Mouse (Mus musculus): ENCODE results near the gene Syngr4.
"Not testable (repeated sequence)": the region's sequence is repeated elsewhere in the genome, so short reads cannot be mapped to it uniquely, and the experiment has no call there.

Syngr4 gene

GRCm38 (mm10) chr7:45916056-45917003 is 19.8 kb upstream of the Syngr4 start:
- DNase-seq (ENCODE audit: low spot score): peak; percentile 91

- no peak for DNase-seq (ENCODE audit: low spot score)
These were observed 18.5 kb upstream of the Syngr4 start for GRCm38 (mm10) chr7:45915011-45915410.

GRCm38 (mm10) chr7:45914067-45914466 is 17.6 kb upstream of the Syngr4 start:
- DNase-seq (ENCODE audit: low spot score): no peak

- no peak for DNase-seq (ENCODE audit: low spot score)
These were observed 12.6 kb upstream of the Syngr4 start for GRCm38 (mm10) chr7:45909145-45909544.

GRCm38 (mm10) chr7:45908384-45908783 is 11.9 kb upstream of the Syngr4 start:
- DNase-seq (ENCODE audit: low spot score): no peak

- no peak for DNase-seq (ENCODE audit: low spot score)
These were observed 10.1 kb upstream of the Syngr4 start for GRCm38 (mm10) chr7:45906622-45907021.

- DNase-seq (ENCODE audit: low spot score): no peak
These were observed 6.0 kb upstream of the Syngr4 start for GRCm38 (mm10) chr7:45902481-45903002.

GRCm38 (mm10) chr7:45901562-45901961 is 5.0 kb upstream of the Syngr4 start:
- peak; percentile 47 for DNase-seq (ENCODE audit: low spot score)

GRCm38 (mm10) chr7:45898125-45898524 is 1.6 kb upstream of the Syngr4 start:
- peak; percentile 39 for DNase-seq (ENCODE audit: low spot score)

GRCm38 (mm10) chr7:45897258-45897757 is 794 bp upstream of the Syngr4 start:
- DNase-seq (ENCODE audit: low spot score): peak; percentile 61

- DNase-seq (ENCODE audit: low spot score): no peak
These were observed 490 bp downstream of the Syngr4 start for GRCm38 (mm10) chr7:45895931-45896516.

- no peak for DNase-seq (ENCODE audit: low spot score)
These were observed 3.9 kb downstream of the Syngr4 start for GRCm38 (mm10) chr7:45892651-45893050.

- no peak for DNase-seq (ENCODE audit: low spot score)
These were observed 9.3 kb downstream of the Syngr4 start for GRCm38 (mm10) chr7:45887246-45887645.

- DNase-seq (ENCODE audit: low spot score): no peak
These were observed 15.5 kb downstream of the Syngr4 start for GRCm38 (mm10) chr7:45881011-45881410.

- no peak for DNase-seq (ENCODE audit: low spot score)
These were observed 16.0 kb downstream of the Syngr4 start for GRCm38 (mm10) chr7:45880531-45880930.

GRCm38 (mm10) chr7:45878278-45878677 is 18.2 kb downstream of the Syngr4 start, which contains the start of gene Grin2d:
Grin2d (minus strand) TSS chr7:45878378.
- DNase-seq (ENCODE audit: low spot score): not testable (repeated sequence)

GRCm38 (mm10) chr7:45876895-45877294 is 19.6 kb downstream of the Syngr4 start:
- DNase-seq (ENCODE audit: low spot score): no peak

- DNase-seq (ENCODE audit: low spot score): peak; percentile 78
These were observed 23.2 kb downstream of the Syngr4 start for GRCm38 (mm10) chr7:45873061-45873947.

- peak; percentile 89 for DNase-seq (ENCODE audit: low spot score)
These were observed 23.9 kb downstream of the Syngr4 start, which contains the start of gene Kdelr1 for GRCm38 (mm10) chr7:45872624-45873023. Kdelr1 (plus strand) TSS chr7:45872772.

GRCm38 (mm10) chr7:45870282-45871058 is 26.0 kb downstream of the Syngr4 start:
- DNase-seq (ENCODE audit: low spot score): peak; percentile 14

GRCm38 (mm10) chr7:45869787-45870186 is 26.7 kb downstream of the Syngr4 start:
- DNase-seq (ENCODE audit: low spot score): no peak
